11 mouse cellular contexts compared by ENCODE assay signal in the genomic region with DNA sequence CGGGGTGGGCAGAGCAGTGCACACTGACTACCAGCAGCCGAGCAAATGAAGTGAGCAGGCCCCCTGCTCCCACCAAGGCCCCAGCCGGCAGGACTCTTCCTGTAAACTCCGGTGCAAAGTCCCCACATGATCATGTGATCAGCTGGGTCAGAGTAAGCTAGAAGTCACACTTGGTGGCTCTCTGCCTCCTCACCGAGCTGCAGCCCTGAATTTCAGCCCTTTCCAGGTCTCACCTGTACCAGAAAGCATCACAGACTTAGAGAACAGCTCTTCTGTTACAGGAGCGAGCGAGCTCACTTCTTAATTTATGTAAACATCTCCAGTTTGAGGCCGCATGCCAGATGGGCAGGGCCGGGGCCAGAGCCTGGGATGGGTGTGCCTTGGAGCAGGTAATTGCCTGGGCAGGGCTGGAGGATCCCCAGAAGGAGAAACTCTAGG. TPM values are rescaled to one million over a fixed set of nuclear protein-coding genes. Genes with fewer than 3 reads are reported as not detected.
DNase-seq lines count a peak whose midpoint lies in the region; ATAC-seq and TF ChIP-seq lines count a peak whose summit lies in the region.
"Had no signal": no experiment of that assay in that cellular context is flagged by ENCODE, and none has a peak within 500 bp of the region (broad histone marks: within the 10 kb centered on the region; RNA-seq: fewer than 3 reads in every experiment).

A gene (minus strand): TSS at position 315 of the 438 bp plus-strand sequence.

- no peak for DNase-seq in hindbrain, embryonic 10.5 days (ENCODE audit: low spot score)
- DNase-seq in liver, result peak; percentile 15
- DNase-seq in forebrain, embryonic 10.5 days (ENCODE audit: extremely low spot score, low spot score), result no peak
- no peak for DNase-seq in retina, embryonic 14.5 days (ENCODE audit: low spot score)

- H3K4me3 ChIP-seq in hindbrain, embryonic 10.5 days, result no peak within 1 kb of the TSS
- no peak within 1 kb of the TSS for H3K4me3 ChIP-seq in hindbrain, embryonic 12.5 days
- peak within 1 kb of the TSS; percentile 42 for H3K4me3 ChIP-seq in intestine, postnatal 0 days (ENCODE audit: low read depth, low read length)
- peak within 1 kb of the TSS; percentile 1; the same call in 1 of the 2 replicates for H3K4me3 ChIP-seq in stomach, embryonic 14.5 days (ENCODE audit: low read depth, low read length)
- no peak within 1 kb of the TSS for H3K4me3 ChIP-seq in forebrain, embryonic 10.5 days
- H3K4me3 ChIP-seq: midbrain, embryonic 12.5 days had no signal

- peaks cover 15% of the 10 kb centered on the region; the same call in 1 of the 2 replicates for H3K27me3 ChIP-seq in hindbrain, embryonic 10.5 days (ENCODE audit: insufficient read depth, poor library complexity, severe bottlenecking)
- H3K27me3 ChIP-seq in hindbrain, embryonic 12.5 days, result peaks cover 5% of the 10 kb centered on the region; the same call in 1 of the 2 replicates
- no peaks in the 10 kb centered on the region for H3K27me3 ChIP-seq in intestine, postnatal 0 days (replicated peaks; ENCODE audit: control insufficient read depth, insufficient read depth, low read length)
- H3K27me3 ChIP-seq in stomach, embryonic 14.5 days (ENCODE audit: control insufficient read depth, insufficient read depth, low read length), result no peaks in the 10 kb centered on the region
- H3K27me3 ChIP-seq in forebrain, embryonic 10.5 days (ENCODE audit: poor library complexity, severe bottlenecking), result peaks cover 26% of the 10 kb centered on the region

- H3K4me2 ChIP-seq in hindbrain, embryonic 12.5 days (replicated peaks), result no peak within 1 kb of the TSS
- peak within 1 kb of the TSS; percentile 68 for H3K4me2 ChIP-seq in intestine, postnatal 0 days (replicated peaks; ENCODE audit: low read depth)
- peak within 1 kb of the TSS; percentile 22 for H3K4me2 ChIP-seq in stomach, embryonic 14.5 days (replicated peaks; ENCODE audit: low read depth, low read length)
- H3K4me2 ChIP-seq: midbrain, embryonic 12.5 days had no signal

- H3K9ac ChIP-seq in hindbrain, embryonic 12.5 days, result no peak within 1 kb of the TSS
- peak within 1 kb of the TSS; percentile 47 for H3K9ac ChIP-seq in intestine, postnatal 0 days (ENCODE audit: low read depth, low read length)
- no peak within 1 kb of the TSS for H3K9ac ChIP-seq in stomach, embryonic 14.5 days (replicated peaks; ENCODE audit: low read depth, low read length)
- H3K9ac ChIP-seq: midbrain, embryonic 12.5 days had no signal

- H3K27ac ChIP-seq in hindbrain, embryonic 10.5 days, result peak within 1 kb of the TSS; percentile 67; the same call in 1 of the 2 replicates
- no peak within 1 kb of the TSS for H3K27ac ChIP-seq in hindbrain, embryonic 12.5 days
- H3K27ac ChIP-seq in intestine, postnatal 0 days (ENCODE audit: low read depth, low read length), result peak within 1 kb of the TSS; percentile 74
- no peak within 1 kb of the TSS for H3K27ac ChIP-seq in stomach, embryonic 14.5 days (ENCODE audit: low read length)
- no peak within 1 kb of the TSS for H3K27ac ChIP-seq in forebrain, embryonic 10.5 days
- H3K27ac ChIP-seq: midbrain, embryonic 12.5 days had no signal

- 44% methylated on average over 9 of the region's 9 CpGs for WGBS in hindbrain, embryonic 10.5 days
- 40% methylated on average over 9 of the region's 9 CpGs for WGBS in hindbrain, embryonic 12.5 days
- WGBS in intestine, postnatal 0 days, result 8% methylated on average over 9 of the region's 9 CpGs
- WGBS in stomach, embryonic 14.5 days, result 14% methylated on average over 9 of the region's 9 CpGs
- WGBS in forebrain, embryonic 10.5 days, result 44% methylated on average over 9 of the region's 9 CpGs

- peaks cover 43% of the 10 kb centered on the region for H3K4me1 ChIP-seq in hindbrain, embryonic 10.5 days (replicated peaks)
- peaks cover 28% of the 10 kb centered on the region for H3K4me1 ChIP-seq in hindbrain, embryonic 12.5 days
- H3K4me1 ChIP-seq in intestine, postnatal 0 days (replicated peaks; ENCODE audit: control insufficient read depth, insufficient read depth, low read length), result 0 out of 2 replicates have a peak, but pooled peaks cover 5% of the 10 kb centered on the region
- peaks cover 11% of the 10 kb centered on the region; the same call in 1 of the 2 replicates for H3K4me1 ChIP-seq in stomach, embryonic 14.5 days (ENCODE audit: control insufficient read depth, insufficient read depth, low read length)
- H3K4me1 ChIP-seq in forebrain, embryonic 10.5 days, result peaks cover 31% of the 10 kb centered on the region

- H3K9me3 ChIP-seq in hindbrain, embryonic 10.5 days, result no peaks in the 10 kb centered on the region
- no peaks in the 10 kb centered on the region for H3K9me3 ChIP-seq in hindbrain, embryonic 12.5 days (replicated peaks)
- no peaks in the 10 kb centered on the region for H3K9me3 ChIP-seq in intestine, postnatal 0 days (ENCODE audit: control insufficient read depth)
- no peaks in the 10 kb centered on the region for H3K9me3 ChIP-seq in stomach, embryonic 14.5 days (ENCODE audit: control insufficient read depth, low read depth, low read length)
- no peaks in the 10 kb centered on the region for H3K9me3 ChIP-seq in forebrain, embryonic 10.5 days
- H3K9me3 ChIP-seq: midbrain, embryonic 12.5 days had no signal

- no peak for ATAC-seq in hindbrain, embryonic 12.5 days (ENCODE audit: low FRiP score)
- ATAC-seq in intestine, postnatal 0 days, result peak; percentile 87
- peak; percentile 53 for ATAC-seq in stomach, embryonic 14.5 days (ENCODE audit: insufficient number of reproducible peaks, insufficient read depth, low FRiP score, low read depth)
- ATAC-seq in erythroid progenitor cell, adult 5-6 weeks (replicated peaks; ENCODE audit: low FRiP score, poor library complexity, severe bottlenecking), result no peak

- no peaks in the 10 kb centered on the region for H3K36me3 ChIP-seq in hindbrain, embryonic 10.5 days
- no peaks in the 10 kb centered on the region for H3K36me3 ChIP-seq in hindbrain, embryonic 12.5 days
- no peaks in the 10 kb centered on the region for H3K36me3 ChIP-seq in intestine, postnatal 0 days (ENCODE audit: control insufficient read depth, insufficient read depth)
- H3K36me3 ChIP-seq in stomach, embryonic 14.5 days (ENCODE audit: control insufficient read depth, insufficient read depth, low read length), result no peaks in the 10 kb centered on the region
- H3K36me3 ChIP-seq in forebrain, embryonic 10.5 days (replicated peaks), result no peaks in the 10 kb centered on the region
- H3K36me3 ChIP-seq: G1E; midbrain, embryonic 12.5 days had no signal

- no peak for TF ChIP-seq CTCF in intestine, postnatal 0 days (IDR thresholded peaks at IDR 0.05; ENCODE audit: low read depth)

RNA-seq across cellular contexts. Expression of the gene that starts here (rescaled TPM):
- 0.25 and 0.35 TPM in 2 replicates for polyA plus RNA-seq in hindbrain, embryonic 10.5 days (2016; fragmentation: Nextera tagmentation; extraction: Ambion mirVana)
- polyA plus RNA-seq in hindbrain, embryonic 12.5 days (2016; fragmentation: Nextera tagmentation; extraction: Ambion mirVana), result 0.64 and 0.71 TPM in 2 replicates
- 75.4 and 93.3 TPM in 2 replicates for polyA plus RNA-seq in intestine, postnatal 0 days (2015; fragmentation: Nextera tagmentation; extraction: Ambion mirVana)
- 5.4 and 5.6 TPM in 2 replicates for polyA plus RNA-seq in stomach, embryonic 14.5 days (2014; fragmentation: Nextera tagmentation; extraction: Ambion mirVana)
- not detected in 2 replicates for total RNA-seq in erythroid progenitor cell, adult 5-6 weeks (2015; ENCODE audit: low replicate concordance)
- not detected in 2 replicates for total RNA-seq in erythroid progenitor cell, adult 5-6 weeks (2017; ENCODE audit: low replicate concordance)
- 0.10 and 0.22 TPM in 2 replicates for polyA plus RNA-seq in forebrain, embryonic 10.5 days (2016; fragmentation: Nextera tagmentation; extraction: Ambion mirVana)
- total RNA-seq: gastrocnemius, adult 8-10 months had no signal
- polyA plus RNA-seq: G1E; midbrain, embryonic 12.5 days had no signal

Comparison
In these comparisons a context has a peak if more than half of its experiments do, and no peak if none do; other contexts are left out.
1. RNA of the gene that starts here (polyA plus RNA-seq): 75.4 to 93.3 TPM in intestine, postnatal 0 days; 5.4 to 5.6 TPM in stomach, embryonic 14.5 days, 0.64 to 0.71 TPM in hindbrain, embryonic 12.5 days, 0.25 to 0.35 TPM in hindbrain, embryonic 10.5 days and 0.10 to 0.22 TPM in forebrain, embryonic 10.5 days; every median in the first group is over 10 times any median in the second.
2. H3K27ac ChIP-seq: peak in hindbrain, embryonic 10.5 days (single experiment) and intestine, postnatal 0 days (single experiment); none in hindbrain, embryonic 12.5 days (single experiment), stomach, embryonic 14.5 days (single experiment) and forebrain, embryonic 10.5 days (single experiment).
3. H3K4me3 ChIP-seq: peak in intestine, postnatal 0 days (single experiment) and stomach, embryonic 14.5 days (single experiment); none in hindbrain, embryonic 10.5 days (single experiment), hindbrain, embryonic 12.5 days (single experiment) and forebrain, embryonic 10.5 days (single experiment).
4. ATAC-seq: peak in intestine, postnatal 0 days (single experiment) and stomach, embryonic 14.5 days (single experiment); none in hindbrain, embryonic 12.5 days (single experiment) and erythroid progenitor cell, adult 5-6 weeks (single experiment).